Mouse (Mus musculus) embryo, embryonic 10.5 days (tissue): ENCODE measurements at regions not wholly inside any gene's neighbourhood (a gene's known extent, or its start where the extent isn't known, plus 50 kb on each side); places are given as distances from the start of the nearest gene placed in this dataset.
A peak's percentile ranks its signal among the peaks of the same experiment; 100 is the strongest.

ENCODE experiments used
- DNase-seq: peaks from one replicate; pipeline ENCODE4 v3.0.0-alpha.2; 2015; ENCODE audit warnings: low spot score

DNA sequence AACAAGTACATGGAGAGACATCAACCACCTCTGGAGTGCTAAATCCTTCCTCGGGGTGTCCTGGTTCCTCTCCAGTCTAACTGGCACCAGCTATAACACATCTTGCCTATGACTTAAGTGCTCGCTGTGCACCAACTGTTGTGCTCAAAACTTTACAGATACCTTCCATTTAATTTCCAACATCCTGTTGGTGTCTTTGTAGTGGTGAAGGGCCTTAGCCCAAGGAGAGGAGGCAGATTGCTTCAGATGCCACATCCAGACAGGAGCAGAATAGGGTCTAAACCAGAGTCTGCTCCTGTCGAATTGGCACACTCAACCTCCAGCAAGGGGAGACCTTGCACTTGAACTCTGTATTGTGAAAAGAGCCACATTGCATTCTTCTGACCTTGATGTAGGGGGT, 121.2 kb upstream of the Eef2kmt start:
- DNase-seq, result no peak

DNA sequence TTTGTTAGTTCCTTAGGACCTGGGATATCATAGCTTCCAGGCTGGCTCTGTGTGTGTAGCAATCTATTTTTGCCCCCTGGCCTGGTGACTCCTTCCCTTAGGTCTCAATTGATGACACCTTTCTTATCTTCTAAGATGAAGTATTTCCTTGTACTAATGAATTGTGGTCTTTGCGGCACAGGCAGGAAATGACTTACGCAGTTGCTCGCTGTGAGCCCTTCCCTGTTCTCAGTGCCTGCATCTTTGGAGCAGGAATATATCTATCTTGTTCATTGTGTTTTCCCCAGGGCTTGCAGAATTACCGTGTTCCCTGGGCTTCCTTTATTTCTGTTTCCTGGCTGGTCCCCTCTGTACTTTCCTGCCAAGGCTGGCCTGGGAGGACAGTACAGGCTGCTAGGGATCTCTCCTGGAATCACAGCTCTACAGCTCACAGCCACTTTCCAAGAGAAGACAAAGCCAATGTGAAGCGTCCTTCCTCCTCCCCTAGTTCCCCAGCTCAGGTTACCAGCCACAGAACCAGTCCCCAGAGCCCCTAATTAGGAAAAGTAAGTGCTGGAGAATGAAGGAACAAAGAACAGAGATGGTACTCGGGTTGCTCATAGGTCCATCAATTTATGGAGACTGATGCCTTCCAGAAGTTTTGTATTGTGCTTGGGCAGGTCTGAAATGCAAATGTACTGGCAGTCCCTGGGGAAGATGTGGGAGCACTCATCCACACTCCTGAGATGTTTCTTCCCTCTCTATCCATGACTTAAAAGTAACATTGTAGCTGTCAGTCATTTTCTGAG, 119.2 kb upstream of the Eef2kmt start:
- DNase-seq, result no peak

DNA sequence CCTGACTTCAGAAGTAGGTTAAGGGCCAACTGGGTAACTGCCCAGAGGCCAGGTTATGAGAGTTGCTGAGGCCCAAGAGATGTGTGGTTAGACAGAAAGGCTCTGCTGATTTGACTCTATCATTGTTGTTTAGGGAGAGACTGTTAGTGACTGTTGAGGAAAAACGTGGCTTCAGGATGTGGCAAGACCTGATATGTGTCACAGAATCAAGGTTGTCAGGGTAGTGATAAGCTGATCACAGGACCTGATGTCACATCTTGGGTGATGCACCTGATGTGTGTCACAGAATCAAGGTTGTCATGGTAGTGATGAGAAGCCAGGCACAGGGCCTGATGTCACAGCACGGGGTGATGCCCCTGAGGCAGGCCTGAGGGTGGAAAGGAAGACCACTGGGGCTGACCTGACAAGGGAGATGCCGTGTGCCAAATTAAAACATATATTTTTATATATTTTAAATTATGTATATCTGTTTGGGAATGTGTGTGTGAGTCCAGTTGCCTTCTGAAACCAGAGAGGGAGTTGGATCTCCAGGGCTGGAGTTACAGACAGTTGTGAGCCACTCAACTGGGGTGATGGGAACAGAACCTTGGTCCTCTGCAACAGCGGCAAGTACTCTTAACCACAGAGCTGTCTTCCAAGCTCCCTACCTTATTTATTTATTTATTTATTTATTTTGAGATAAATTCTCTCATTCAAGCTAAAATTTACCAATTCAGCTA, 115.6 kb upstream of the Eef2kmt start:
- DNase-seq, result no peak

GRCm38 (mm10) chr16:5370496-5370895, 114.7 kb upstream of the Eef2kmt start:
- no peak for DNase-seq

- DNase-seq, result peak; percentile 61
Observed at GRCm38 (mm10) chr16:5368897-5369558, 113.2 kb upstream of the Eef2kmt start.

GRCm38 (mm10) chr16:5368357-5368756, 112.6 kb upstream of the Eef2kmt start:
- no peak for DNase-seq

DNA sequence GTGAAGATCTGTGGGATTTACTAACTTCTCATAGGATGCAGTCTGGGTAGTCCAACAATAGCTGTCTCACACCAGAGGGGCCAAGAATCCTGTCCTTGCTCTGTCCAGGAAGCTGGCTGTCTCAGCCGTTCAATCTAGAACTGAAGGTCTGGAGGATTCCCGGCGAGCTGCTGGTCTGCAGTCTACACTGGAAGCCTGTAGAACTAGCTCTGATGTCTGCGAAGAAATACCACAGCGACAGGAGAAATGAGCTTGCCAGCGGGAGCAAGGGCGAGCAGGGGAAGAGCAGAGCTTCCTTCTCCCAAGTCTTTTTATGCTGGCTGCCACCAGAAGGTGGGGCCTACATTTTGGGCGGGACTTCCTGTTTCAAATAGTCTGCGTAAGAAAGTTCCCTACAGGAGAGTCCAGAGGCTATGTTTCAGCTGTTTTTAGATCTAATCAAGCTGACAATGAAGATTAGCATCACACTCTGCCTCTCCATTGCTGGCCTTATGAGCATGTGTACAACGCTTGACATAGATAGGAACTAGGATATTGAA, 111.9 kb upstream of the Eef2kmt start:
- DNase-seq, result no peak

DNA sequence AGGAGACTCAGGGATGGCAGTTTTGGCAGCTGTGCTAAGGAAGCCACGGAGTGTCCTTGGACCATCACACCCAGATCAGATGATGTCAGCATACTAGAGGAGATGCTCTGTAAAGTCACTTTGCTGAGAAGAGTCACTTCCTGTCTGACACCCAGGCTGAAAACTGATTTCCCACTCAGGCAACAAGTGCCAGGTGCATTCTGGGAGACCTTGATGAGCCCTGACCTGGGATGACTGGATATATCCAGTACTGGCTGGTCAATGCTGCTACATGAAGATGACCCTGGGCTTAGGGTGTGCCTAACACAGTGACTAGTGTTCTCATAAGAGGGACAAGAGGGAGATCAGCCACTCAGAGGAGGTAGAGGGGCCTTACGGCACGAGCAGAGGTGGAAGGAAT, 110.2 kb upstream of the Eef2kmt start:
- DNase-seq, result no peak

DNA sequence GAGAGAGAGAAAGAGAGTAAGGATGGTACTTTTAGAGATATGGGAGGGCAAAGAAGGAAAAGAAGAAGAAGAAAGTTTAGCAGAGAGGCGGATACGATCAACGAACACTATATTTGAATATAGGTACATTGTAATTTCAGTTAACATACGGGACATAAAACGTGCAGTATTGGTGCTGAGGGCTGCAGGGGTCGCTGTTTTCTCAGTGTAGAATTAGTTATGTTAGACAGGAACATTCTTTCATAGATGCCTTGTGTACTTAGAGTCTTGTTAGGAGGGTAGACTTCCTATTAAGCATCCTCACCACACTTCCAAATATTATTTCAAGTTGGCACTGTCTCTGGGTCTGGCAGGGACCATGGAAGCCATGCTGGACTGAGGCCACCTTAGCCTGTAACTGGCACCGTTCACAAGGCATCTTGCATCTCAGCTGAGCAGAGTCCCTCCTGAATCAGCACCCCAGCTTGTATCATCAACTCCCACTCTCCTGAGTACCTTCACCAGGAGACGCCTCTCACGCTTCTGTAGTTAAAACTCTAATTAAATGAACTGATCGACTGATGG, 107.3 kb upstream of the Eef2kmt start:
- no peak for DNase-seq

GRCm38 (mm10) chr16:5359193-5359592, 103.4 kb upstream of the Eef2kmt start:
- DNase-seq, result no peak

DNA sequence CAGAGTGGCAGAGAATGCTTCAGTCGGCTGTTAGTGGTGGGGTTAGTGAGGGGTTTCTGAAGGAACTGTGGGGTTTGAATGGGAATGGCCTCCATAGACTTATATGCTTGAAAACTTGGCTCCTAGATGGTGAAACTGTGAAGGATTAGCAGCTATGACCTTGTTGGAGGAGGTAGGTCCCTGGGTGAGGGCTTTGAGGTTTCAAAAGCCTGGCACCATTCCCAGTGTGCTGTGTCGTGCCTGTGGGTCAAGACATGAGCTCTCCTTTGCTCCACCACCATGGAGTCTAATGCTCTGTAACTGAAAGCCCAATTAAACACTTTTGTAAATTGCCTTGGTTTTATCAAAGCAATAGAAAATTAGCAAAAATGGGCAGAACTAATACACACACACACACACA, 98.1 kb upstream of the Eef2kmt start:
- DNase-seq, result no peak

- DNase-seq, result peak; percentile 83
Observed at GRCm38 (mm10) chr16:5351890-5352571, 96.2 kb upstream of the Eef2kmt start.

GRCm38 (mm10) chr16:5347151-5347550, 91.4 kb upstream of the Eef2kmt start:
- no peak for DNase-seq

DNA sequence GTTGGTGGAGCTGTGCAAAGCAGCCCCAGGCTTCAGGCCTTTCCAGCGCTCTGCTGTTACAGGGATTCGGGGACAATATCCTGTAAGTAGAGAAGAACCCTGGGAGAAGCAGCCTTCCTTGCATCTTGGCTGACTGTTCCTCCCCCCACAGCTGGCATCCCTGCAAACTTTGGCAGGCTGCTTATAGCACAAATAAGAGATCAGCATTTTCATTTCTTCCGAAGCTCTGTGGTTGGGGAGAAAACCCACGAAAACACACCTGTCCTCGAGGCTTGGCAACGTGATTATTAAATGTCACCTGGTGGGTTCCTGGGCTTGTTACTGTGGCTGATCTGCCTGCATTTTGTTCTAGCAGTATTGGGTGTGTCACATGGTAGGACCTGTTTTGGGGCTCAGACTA, 86.5 kb upstream of the Eef2kmt start:
- DNase-seq, result no peak

- no peak for DNase-seq
Observed at GRCm38 (mm10) chr16:5316271-5316670, 60.5 kb upstream of the Eef2kmt start.

DNA sequence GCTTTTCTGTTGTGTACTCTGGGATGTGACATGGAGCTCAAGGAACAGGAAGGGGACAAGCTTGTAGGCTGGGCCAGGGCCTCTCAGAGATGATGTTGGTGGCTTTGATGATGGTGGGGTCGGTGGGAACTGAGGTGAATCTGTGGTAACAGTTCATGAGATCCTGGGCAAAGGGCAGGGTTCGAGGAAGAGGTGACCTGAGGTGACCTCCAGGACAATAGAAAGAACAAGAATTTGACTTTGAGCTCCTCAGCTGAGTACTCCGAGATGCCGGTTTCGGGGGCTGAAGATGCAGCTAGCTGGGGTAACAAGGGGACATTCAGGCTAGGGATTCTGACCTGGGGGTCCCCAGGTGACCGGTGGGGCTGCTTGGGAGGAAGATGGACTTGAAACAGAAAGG, 57.5 kb upstream of the Eef2kmt start:
- no peak for DNase-seq

- no peak for DNase-seq
Observed at GRCm38 (mm10) chr16:5311456-5311855, 55.7 kb upstream of the Eef2kmt start.

GRCm38 (mm10) chr16:5310736-5311135, 55.0 kb upstream of the Eef2kmt start:
- DNase-seq, result no peak

GRCm38 (mm10) chr16:5307761-5308160, 52.0 kb upstream of the Eef2kmt start:
- no peak for DNase-seq

DNA sequence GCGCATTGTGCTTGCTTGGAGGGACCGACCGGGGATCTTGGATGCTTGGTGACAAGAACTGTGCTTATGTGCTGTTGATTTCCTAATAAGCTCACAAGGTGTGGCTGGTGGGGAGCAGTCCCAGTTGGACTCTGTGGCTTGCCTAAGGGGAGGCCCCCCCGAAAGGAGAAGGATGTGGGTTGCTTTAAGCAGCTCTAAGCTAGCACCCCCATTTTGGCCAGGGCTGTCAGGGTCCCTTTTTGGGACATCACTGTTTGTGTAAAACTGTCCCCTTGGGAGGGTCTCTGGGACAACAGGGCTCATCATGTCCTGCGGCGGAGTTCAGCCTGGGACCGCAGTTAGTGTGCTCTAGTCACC, 51.4 kb upstream of the Eef2kmt start:
- DNase-seq, result no peak

- peak; percentile 90 for DNase-seq
Observed at GRCm38 (mm10) chr16:5306588-5307248, 50.9 kb upstream of the Eef2kmt start.
